Mouse (Mus musculus) CD4-positive, CD25-positive, alpha-beta regulatory T cell, adult 4 months (primary cell): ENCODE results near the gene Ralgapa2. TPM values are rescaled to one million over a fixed set of nuclear protein-coding genes. Genes with fewer than 3 reads are reported as not detected.

Source experiments
- ATAC-seq: one replicate; pipeline ENCODE4 v1.8.0; 2017
- polyA plus RNA-seq, 2 experiments: library from polyadenylated mRNA; unstranded; fragments of 100-300 nt; shearing (Covaris generic); gene quantifications; one replicate each; pipeline ENCODE4 v1.2.1; 2017

Ralgapa2 gene
- polyA plus RNA-seq, 2 experiments from 2014 or later: 11.1 to 11.2 TPM

- no peak for ATAC-seq
Observed at GRCm38 (mm10) chr2:146299841-146300460, 212.2 kb downstream of the Ralgapa2 start.

DNA sequence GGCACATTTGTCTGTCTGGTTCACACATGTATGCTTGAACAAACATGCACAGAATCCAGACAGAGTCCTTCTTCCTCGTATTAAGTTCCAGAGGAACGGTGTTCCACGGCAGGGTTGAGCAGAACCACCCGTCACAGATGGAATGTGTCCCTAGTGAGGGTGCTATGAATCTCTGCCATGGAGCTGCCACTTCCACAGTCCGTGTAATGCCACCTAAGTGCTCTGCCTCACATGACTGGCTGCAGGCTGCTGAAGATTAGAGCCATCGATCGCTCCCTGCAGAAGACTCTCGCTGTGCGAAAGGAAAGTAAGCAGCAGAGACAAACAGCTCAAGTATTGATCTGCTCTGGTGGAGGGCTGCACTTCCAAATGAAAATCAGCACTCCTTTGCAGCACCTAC, 218.6 kb downstream of the Ralgapa2 start:
- no peak for ATAC-seq

DNA sequence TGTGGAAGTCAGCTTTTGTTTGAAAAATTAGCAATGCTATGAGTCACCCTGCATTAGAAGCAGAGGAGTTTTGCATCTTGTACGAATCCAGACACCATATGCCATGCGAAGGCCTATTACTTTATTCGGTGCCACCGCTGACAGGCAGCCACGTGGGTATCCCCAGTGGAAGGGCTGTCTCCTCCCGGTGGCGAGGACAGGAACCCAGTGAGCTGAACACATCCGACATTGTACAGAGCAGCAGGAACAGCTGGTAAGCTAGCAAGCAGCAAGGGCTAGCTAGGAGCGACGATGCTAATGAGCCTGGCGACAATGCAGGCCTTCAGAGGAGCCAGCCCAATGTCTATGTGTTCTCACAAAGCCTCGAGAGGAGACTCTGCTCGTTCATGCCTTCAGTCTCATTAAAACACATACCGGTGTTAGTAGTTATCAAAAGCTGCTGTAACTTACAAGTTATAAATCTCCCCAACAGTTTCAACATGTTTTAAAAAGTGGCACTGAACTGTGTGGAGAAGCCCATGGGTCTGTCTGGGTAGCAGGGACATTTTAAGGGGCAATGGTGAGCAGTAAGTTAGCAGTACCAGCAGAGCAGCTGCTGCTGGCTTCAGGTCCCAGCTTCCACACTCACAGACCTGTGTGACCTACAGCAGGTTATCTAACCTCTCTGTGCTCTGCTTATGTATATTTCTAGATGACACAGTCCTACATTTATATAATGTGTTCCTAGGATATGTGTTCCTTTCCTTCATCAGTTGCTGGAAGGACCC, 221.1 kb downstream of the Ralgapa2 start:
- no peak for ATAC-seq

- no peak for ATAC-seq
Observed at GRCm38 (mm10) chr2:146290366-146290765, 221.8 kb downstream of the Ralgapa2 start.

GRCm38 (mm10) chr2:146289394-146289793, 222.8 kb downstream of the Ralgapa2 start:
- no peak for ATAC-seq

DNA sequence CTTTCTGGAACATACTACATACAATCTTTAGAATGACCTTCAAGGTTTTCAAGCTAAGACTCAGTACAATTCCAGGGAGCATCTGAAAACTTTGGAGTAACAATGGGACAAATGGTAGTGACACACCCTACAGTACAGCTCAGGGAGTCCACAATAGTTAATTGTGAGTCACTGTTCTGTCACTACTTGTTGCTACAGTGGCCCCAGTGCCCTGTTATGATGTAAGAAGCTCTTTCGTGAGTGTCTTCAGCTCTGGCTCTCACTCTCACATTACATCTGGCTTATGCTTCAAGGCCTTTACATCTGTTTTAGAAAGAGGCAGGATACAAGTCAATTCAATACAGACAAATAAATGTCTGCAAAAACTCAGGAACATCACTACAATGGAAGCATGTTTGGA, 223.8 kb downstream of the Ralgapa2 start:
- ATAC-seq: no peak

DNA sequence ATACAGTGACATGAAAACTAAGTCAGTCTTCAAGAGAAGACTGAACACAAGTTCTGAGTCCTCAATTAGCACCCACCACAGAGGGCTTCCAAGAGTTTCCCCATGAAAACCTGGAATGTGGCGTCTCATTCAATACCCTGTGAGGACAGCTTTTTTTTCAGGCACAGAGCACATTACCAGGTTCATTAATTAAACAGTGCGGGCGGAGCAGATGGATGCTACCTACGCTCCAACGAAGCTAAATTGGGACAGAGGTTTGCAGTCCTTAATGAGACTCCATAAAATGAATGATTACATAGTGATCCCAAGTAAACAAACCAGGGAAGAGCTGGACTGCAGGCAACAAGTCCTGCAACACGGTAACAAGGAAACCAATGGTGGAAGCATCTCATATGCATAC, 224.6 kb downstream of the Ralgapa2 start:
- ATAC-seq: no peak

DNA sequence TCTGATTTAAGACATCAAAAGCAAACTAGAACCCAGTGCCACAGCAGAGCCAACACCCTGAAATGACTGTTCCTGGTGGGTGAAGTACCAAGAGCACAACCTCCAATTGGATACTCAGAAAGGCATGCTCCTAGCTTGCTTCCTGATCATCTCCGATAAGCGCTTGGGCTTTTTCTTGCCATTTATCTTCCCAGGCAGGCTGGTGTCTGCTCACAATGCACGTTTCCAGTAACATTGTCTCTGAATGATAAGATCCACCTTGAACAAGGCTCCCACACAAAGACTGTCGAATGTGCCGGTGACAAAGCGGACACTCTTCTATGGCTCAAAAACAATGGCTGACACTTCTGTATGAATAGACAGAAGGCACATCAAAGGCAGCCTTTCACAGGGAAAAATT, 230.8 kb downstream of the Ralgapa2 start:
- no peak for ATAC-seq

GRCm38 (mm10) chr2:146280921-146281274, 231.2 kb downstream of the Ralgapa2 start:
- ATAC-seq: no peak

GRCm38 (mm10) chr2:146280221-146280920, 231.8 kb downstream of the Ralgapa2 start:
- ATAC-seq: no peak

DNA sequence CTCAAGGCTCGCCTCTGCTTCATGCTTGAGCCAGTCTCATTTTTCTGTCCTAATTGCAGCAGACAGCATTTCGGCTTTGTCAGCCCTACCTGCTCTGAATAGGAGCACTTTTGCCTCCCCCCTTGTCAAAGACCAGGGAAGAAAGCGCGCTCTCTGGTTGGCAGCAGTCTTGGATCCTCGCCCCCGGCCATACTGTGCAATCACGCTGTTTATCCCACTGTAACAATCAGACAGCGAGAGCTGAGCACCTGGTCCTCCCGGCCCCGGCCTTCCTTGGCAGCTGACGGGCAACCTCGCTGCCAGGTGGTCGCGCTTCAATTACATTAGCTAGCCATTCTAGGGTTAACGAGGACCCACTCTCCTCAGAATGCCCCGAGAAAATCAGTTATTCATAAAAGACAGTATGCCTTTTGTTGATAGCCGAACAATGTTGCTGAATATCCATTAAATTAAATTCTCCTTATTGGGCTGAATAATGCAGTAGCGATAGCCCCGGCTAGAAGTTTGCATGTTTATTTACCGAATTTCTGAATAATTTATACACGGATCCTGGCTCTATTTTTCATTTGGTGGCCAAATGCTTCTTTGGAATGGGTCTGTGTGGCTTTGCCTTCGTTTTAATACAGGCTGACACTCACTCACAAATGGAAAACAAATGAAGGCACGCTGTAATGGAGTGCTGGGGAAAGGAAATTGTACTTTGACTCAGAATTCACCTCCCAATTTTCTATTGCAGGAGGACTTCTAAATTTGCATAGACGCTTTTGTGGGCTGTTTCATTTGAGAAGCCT, 232.5 kb downstream of the Ralgapa2 start:
- ATAC-seq: no peak

- no peak for ATAC-seq
Observed at GRCm38 (mm10) chr2:146278381-146278780, 233.8 kb downstream of the Ralgapa2 start.

GRCm38 (mm10) chr2:146266539-146266938, 245.6 kb downstream of the Ralgapa2 start:
- no peak for ATAC-seq

DNA sequence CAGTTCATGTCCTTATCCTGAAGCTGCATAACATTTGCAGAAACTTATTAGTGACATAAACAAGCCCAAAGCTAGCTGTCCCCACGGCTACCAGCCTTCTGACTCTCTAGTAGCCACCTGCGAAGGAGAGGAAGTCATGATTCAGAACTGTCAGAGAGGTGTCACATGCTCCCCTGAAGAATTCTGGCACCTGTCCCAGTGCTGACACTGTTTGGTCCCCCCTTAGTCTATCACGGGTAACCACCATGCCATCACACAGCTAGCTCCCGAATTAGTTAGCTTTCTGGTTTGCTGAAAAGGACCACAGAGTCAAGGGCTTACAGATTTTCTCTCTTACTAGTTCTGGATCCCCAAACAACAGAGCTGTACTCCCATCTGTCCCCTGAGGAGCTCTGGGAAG, 247.1 kb downstream of the Ralgapa2 start:
- peak; percentile 68 for ATAC-seq

DNA sequence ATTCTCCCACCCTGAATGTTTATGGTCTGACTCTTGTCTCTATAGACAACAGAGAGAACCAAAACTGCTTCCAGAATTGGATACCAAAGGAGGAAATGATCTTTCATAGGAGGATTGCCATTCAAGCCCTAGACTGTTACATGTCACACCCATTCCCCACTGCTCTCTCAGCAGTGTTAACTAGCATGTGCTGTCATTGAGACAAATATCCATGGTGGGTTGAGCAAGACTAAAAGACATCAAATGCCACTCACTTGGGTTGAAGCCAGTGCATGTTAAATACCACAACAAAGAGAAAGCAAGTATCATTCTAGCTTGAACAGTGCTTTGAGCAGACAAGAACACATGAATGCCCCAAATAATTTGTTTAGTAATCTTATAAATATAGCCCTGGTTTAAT, 249.2 kb downstream of the Ralgapa2 start:
- no peak for ATAC-seq

DNA sequence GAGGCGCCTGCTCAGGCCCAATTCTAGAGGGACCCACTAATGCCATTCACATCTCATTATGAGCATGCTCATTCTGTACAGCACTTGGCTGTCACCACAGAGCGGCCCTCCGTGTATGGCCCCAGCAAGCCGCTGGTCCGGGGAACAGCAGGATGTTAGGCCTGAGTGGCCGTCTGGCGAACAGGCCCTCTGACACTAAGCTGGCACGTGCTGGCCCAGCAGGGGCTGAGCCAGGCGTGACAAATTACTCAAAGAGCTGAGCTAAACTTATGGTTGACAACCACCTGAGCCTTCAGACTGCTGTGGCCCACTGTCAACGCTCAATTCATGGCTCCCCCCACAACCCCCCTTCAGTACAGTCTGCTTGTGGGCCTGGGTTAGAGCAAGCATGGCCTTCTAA, 249.9 kb downstream of the Ralgapa2 start:
- no peak for ATAC-seq

- ATAC-seq: no peak
Observed at GRCm38 (mm10) chr2:146261146-146261545, 251.0 kb downstream of the Ralgapa2 start.

DNA sequence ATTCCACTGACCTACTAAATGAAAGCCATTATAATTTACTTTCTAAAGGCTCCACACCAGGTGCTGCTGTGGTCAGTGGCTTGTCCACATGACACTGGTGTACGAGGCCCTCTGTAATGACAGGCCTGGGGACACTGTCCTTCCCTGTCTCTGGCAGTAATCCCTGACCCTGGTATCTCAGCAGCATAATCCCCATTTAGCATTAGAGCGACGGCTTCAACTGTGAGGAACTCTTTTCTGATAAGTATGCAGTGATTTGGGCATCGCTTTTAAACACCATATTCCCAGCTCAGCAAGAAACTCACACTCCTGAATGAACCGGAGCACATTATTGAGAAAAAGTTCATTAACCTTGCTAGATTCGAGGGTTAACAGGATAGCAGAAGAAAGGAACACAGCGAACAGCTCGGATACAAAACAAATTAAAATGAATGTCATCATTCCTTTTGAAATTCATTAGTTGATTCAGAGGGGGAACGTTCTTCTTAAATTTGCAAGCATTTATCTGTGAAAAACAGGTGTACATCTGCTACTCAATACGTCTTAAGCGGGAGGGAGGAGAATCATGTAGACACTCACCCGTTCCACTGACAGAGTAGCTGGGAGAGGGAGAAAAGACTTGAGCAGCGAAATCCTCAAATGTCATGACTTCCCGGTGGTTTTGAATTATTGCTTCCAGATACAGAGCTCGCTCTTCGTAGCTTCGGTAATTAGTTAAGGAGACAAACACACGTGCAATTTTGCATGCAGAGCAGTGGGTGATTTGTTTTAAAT, 252.2 kb downstream of the Ralgapa2 start:
- ATAC-seq: no peak

DNA sequence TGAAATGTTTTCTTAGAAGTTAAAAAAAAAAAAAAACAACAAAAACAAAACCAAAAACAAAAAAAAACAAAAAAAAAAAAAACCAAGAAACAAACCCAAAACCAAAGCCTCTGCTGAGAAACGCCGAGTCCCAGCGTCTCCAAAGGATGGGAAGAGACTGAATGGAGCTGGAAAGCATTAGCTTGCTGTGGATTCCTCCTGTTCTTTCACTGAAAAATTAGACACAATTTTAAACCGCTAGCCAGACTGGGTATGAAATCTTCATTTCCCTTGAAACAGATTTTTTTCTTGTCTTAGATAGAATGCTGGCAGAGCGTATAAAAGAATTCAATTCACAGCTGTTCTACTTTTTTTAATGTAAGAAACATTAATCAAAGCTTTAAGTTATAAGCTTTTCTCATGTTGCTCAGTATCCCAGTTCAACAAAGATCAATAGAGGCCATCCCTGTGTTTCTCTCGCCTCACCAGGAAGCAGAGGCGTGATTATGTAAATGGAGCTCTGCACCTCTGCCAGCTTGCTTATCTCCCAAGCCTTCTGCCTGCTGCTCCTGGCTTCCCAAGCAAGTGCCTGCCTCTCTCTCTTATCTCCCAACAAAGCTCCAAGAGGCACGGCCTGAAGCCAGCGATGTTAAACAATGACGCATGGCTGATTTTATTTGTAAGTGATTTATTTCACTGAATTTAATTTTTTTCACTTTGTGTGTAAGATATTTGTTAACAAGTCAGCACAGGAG, 253.2 kb downstream of the Ralgapa2 start:
- no peak for ATAC-seq

GRCm38 (mm10) chr2:146257609-146258008, 254.5 kb downstream of the Ralgapa2 start:
- no peak for ATAC-seq

GRCm38 (mm10) chr2:146257037-146257436, 255.1 kb downstream of the Ralgapa2 start:
- no peak for ATAC-seq
